Mouse (Mus musculus) layer of hippocampus, adult 9-10 months (tissue): ENCODE data around the gene Slc22a1.
A peak's percentile ranks its signal among the peaks of the same experiment; 100 is the strongest.
"Not testable (repeated sequence)": the region's sequence is repeated elsewhere in the genome, so short reads cannot be mapped to it uniquely, and the experiment has no call there.

Experiments used
- DNase-seq: peaks from one replicate; pipeline ENCODE4 v3.0.0; 2022; ENCODE audit warnings: low spot score

The Slc22a1 gene

GRCm38 (mm10) chr17:12684928-12685624 lies 9.4 kb upstream of the Slc22a1 start:
- no peak for DNase-seq

GRCm38 (mm10) chr17:12684412-12684811 lies 8.8 kb upstream of the Slc22a1 start:
- DNase-seq, result no peak

GRCm38 (mm10) chr17:12683582-12683981 lies 8.0 kb upstream of the Slc22a1 start:
- DNase-seq, result no peak

GRCm38 (mm10) chr17:12678261-12678660 lies 2.6 kb upstream of the Slc22a1 start:
- DNase-seq, result no peak

- DNase-seq, result no peak
These were observed 1.5 kb upstream of the Slc22a1 start for GRCm38 (mm10) chr17:12677139-12677538.

- DNase-seq, result not testable (repeated sequence)
These were observed 649 bp downstream of the Slc22a1 start for GRCm38 (mm10) chr17:12674980-12675379.

- no peak for DNase-seq
These were observed 1.8 kb downstream of the Slc22a1 start for GRCm38 (mm10) chr17:12673871-12674270.

GRCm38 (mm10) chr17:12672285-12672790 lies 3.3 kb downstream of the Slc22a1 start:
- DNase-seq, result no peak

GRCm38 (mm10) chr17:12671029-12671605 lies 4.5 kb downstream of the Slc22a1 start:
- no peak for DNase-seq

GRCm38 (mm10) chr17:12669363-12669679 lies 6.3 kb downstream of the Slc22a1 start:
- DNase-seq, result no peak

- DNase-seq, result no peak
These were observed 6.9 kb downstream of the Slc22a1 start for GRCm38 (mm10) chr17:12668478-12669362.

GRCm38 (mm10) chr17:12664156-12664555 lies 11.5 kb downstream of the Slc22a1 start:
- DNase-seq, result no peak

- DNase-seq, result peak; percentile 37
These were observed 14.9 kb downstream of the Slc22a1 start for GRCm38 (mm10) chr17:12660572-12661260.

GRCm38 (mm10) chr17:12659233-12659632 lies 16.4 kb downstream of the Slc22a1 start:
- no peak for DNase-seq

- DNase-seq, result no peak
These were observed 16.8 kb downstream of the Slc22a1 start for GRCm38 (mm10) chr17:12658784-12659183.

- no peak for DNase-seq
These were observed 19.8 kb downstream of the Slc22a1 start for GRCm38 (mm10) chr17:12655826-12656225.

- no peak for DNase-seq
These were observed 21.6 kb downstream of the Slc22a1 start for GRCm38 (mm10) chr17:12654061-12654460.

GRCm38 (mm10) chr17:12652604-12653003 lies 23.0 kb downstream of the Slc22a1 start:
- DNase-seq, result no peak

GRCm38 (mm10) chr17:12645461-12645860 lies 30.2 kb downstream of the Slc22a1 start:
- DNase-seq, result no peak

GRCm38 (mm10) chr17:12641087-12641486 lies 34.5 kb downstream of the Slc22a1 start:
- DNase-seq, result no peak

- no peak for DNase-seq
These were observed 36.0 kb downstream of the Slc22a1 start for GRCm38 (mm10) chr17:12639585-12639984.

GRCm38 (mm10) chr17:12634814-12635213 lies 40.8 kb downstream of the Slc22a1 start:
- DNase-seq, result no peak
